Mouse (Mus musculus): ENCODE data around the gene Atf6b. TPM values are rescaled to one million over a fixed set of nuclear protein-coding genes. Genes with fewer than 3 reads are reported as not detected.

Atf6b gene
- polyA plus RNA-seq, 1 experiment from 2014 or later: 118 TPM

DNA sequence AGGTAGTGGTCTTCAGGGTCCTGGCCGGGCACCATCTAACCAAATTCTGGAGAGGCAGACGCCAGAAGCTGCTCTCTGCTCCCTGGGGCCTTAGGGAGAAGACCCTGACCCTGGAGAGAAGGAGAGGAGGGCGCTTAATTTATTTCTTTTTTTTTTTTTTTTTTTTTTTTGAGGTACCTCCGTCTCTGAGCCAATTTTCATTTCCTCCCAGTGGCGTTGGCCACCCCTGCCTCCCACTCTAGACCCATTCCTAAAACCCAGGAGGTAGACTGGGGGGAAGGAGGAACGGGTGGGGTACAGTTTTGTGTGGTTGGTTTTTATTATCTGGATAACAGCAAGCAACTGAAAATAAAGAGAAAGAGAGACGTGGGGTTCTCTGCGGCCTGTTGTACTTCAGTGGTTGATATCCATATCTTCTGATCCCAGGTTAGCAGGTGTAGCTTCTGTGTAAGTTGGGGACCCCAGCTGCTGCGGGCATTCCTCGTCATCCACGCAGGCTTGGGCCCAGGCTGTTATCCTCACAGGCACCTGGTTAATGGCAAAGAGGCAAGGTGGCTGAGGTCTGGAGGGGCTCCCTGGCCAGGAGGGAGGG lies 33.8 kb upstream of the Atf6b start:
- H3K4me1 ChIP-seq (replicated peaks): peaks cover 35% of the 10 kb centered on the region
- WGBS: 88% methylated on average over 11 of the region's 11 CpGs
- DNase-seq (ENCODE audit: low spot score): no peak
- no peak overlapping the region for H3K27ac ChIP-seq
- H3K4me3 ChIP-seq: no peak overlapping the region
- H3K27me3 ChIP-seq (ENCODE audit: insufficient read depth, poor library complexity, severe bottlenecking): no peaks in the 10 kb centered on the region
- H3K36me3 ChIP-seq: peaks cover 84% of the 10 kb centered on the region
- no peaks in the 10 kb centered on the region for H3K9me3 ChIP-seq

DNA sequence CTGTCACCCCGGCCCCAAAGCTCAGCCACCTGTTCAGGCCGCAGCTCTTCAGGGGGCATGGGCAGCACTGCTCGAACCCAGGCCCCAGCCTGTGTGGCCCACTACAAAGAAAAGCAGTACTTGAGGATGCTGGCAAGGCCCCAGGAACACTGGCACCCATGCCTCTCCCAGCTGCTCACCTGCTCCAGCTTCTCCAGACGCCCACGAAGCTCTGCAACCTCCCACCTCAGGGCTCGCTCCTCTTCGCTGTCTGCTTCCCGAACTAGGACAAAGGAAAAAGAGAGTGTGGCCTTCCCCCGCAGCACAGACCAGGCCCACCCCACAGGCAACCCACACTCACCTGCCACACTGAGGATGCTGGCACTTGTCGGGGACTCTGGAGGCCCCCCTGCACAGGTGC lies 33.1 kb upstream of the Atf6b start:
- Histone ChIP-seq H3K4me3 (no peak overlapping the region), H3K36me3 (peaks cover 77% of the 10 kb centered on the region), H3K9me3 (no peaks in the 10 kb centered on the region), H3K4me1 (replicated peaks) (peaks cover 28% of the 10 kb centered on the region), H3K27ac (no peak overlapping the region), H3K27me3 (ENCODE audit: insufficient read depth, poor library complexity, severe bottlenecking) (no peaks in the 10 kb centered on the region)
- DNase-seq (ENCODE audit: low spot score): no peak
- 89% methylated on average over 10 of the region's 10 CpGs for WGBS

- Histone ChIP-seq H3K9me3 (no peaks in the 10 kb centered on the region), H3K27me3 (ENCODE audit: insufficient read depth, poor library complexity, severe bottlenecking) (no peaks in the 10 kb centered on the region), H3K36me3 (peaks cover 66% of the 10 kb centered on the region), H3K4me1 (replicated peaks) (peaks cover 28% of the 10 kb centered on the region), H3K27ac (peak within 1 kb of the TSS; percentile 73), H3K4me3 (peak within 1 kb of the TSS; percentile 9; the same call in 1 of the 2 replicates)
- 44% methylated on average over 6 of the region's 6 CpGs for WGBS
- DNase-seq (ENCODE audit: low spot score): no peak
Observed at GRCm38 (mm10) chr17:34615871-34616270, 31.1 kb upstream of the Atf6b start, which contains the start of gene Egfl8. Gene Egfl8, minus strand, starts transcription at chr17:34615971.

- Histone ChIP-seq H3K4me3 (no peak overlapping the region), H3K36me3 (peaks cover 59% of the 10 kb centered on the region), H3K27ac (no peak overlapping the region), H3K9me3 (no peaks in the 10 kb centered on the region), H3K4me1 (replicated peaks) (peaks cover 28% of the 10 kb centered on the region), H3K27me3 (ENCODE audit: insufficient read depth, poor library complexity, severe bottlenecking) (no peaks in the 10 kb centered on the region)
- WGBS: 15% methylated on average over 6 of the region's 6 CpGs
- peak; percentile 66 for DNase-seq (ENCODE audit: low spot score)
Observed at GRCm38 (mm10) chr17:34618999-34619398, 27.9 kb upstream of the Atf6b start.

GRCm38 (mm10) chr17:34621006-34621405 lies 25.9 kb upstream of the Atf6b start:
- no peak for DNase-seq (ENCODE audit: low spot score)

GRCm38 (mm10) chr17:34623161-34623560 lies 23.8 kb upstream of the Atf6b start:
- H3K4me3 ChIP-seq: no peak overlapping the region
- H3K27ac ChIP-seq: no peak overlapping the region
- peaks cover 25% of the 10 kb centered on the region for H3K4me1 ChIP-seq (replicated peaks)
- no peaks in the 10 kb centered on the region for H3K9me3 ChIP-seq
- H3K27me3 ChIP-seq (ENCODE audit: insufficient read depth, poor library complexity, severe bottlenecking): no peaks in the 10 kb centered on the region
- H3K36me3 ChIP-seq: peaks cover 35% of the 10 kb centered on the region
- DNase-seq (ENCODE audit: low spot score): no peak
- WGBS: 88% methylated on average over 9 of the region's 9 CpGs

More at GRCm38 (mm10) chr17:34621006-34621405, 25.9 kb upstream of the Atf6b start:
- Histone ChIP-seq H3K9me3 (no peaks in the 10 kb centered on the region), H3K4me3 (no peak overlapping the region), H3K4me1 (replicated peaks) (peaks cover 14% of the 10 kb centered on the region), H3K27ac (no peak overlapping the region), H3K27me3 (ENCODE audit: insufficient read depth, poor library complexity, severe bottlenecking) (no peaks in the 10 kb centered on the region), H3K36me3 (peaks cover 50% of the 10 kb centered on the region)
- WGBS: 93% methylated on average over 8 of the region's 8 CpGs

- WGBS: 97% methylated on average over 3 of the region's 3 CpGs
- Histone ChIP-seq H3K4me3 (no peak overlapping the region), H3K27me3 (ENCODE audit: insufficient read depth, poor library complexity, severe bottlenecking) (peaks cover 17% of the 10 kb centered on the region), H3K9me3 (no peaks in the 10 kb centered on the region), H3K36me3 (peaks cover 35% of the 10 kb centered on the region), H3K27ac (no peak overlapping the region), H3K4me1 (replicated peaks) (peaks cover 43% of the 10 kb centered on the region)
- no peak for DNase-seq (ENCODE audit: low spot score)
Observed at GRCm38 (mm10) chr17:34624981-34625380, 22.0 kb upstream of the Atf6b start.

DNA sequence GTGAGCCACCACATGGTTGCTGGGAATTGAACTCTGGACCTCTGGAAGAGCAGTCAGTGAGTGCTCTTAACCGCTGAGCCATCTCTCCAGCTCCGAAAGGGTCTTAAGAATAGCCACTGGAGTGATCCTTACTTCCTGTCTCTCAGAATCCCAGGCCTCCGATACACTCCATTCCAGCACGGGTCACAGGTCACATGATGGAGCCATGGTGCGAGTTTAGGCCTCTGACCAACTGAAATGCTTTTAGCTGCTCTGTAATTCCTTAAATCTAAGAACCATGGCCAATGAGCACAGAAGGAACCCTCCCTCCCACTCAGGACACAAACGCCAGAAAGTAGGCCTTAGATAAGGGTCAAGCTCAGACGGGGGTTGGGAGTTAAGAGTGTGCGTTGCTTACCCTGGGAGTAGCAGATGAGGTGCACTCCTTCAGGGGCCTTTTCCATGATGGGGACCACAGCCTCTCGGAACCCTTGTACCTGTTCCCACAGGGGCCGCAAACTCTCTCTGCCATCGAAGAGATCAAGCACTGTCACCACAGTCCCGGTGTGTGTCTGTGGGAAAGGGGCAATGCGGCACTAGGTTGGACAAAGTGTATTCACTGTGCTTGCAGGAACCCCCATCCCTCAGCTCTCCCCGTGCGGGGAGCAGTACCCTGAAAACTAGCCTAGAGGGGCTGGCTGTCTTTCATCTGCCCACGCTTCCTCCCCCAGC lies 20.7 kb upstream of the Atf6b start:
- DNase-seq (ENCODE audit: low spot score): no peak
- H3K27ac ChIP-seq: peak overlapping the region; percentile 92
- peaks cover 55% of the 10 kb centered on the region for H3K4me1 ChIP-seq (replicated peaks)
- H3K4me3 ChIP-seq: peak overlapping the region; percentile 83
- H3K36me3 ChIP-seq: peaks cover 30% of the 10 kb centered on the region
- WGBS: 54% methylated on average over 16 of the region's 16 CpGs
- H3K9me3 ChIP-seq: no peaks in the 10 kb centered on the region
- peaks cover 30% of the 10 kb centered on the region for H3K27me3 ChIP-seq (ENCODE audit: insufficient read depth, poor library complexity, severe bottlenecking)

GRCm38 (mm10) chr17:34626773-34627092 lies 20.2 kb upstream of the Atf6b start:
- H3K4me1 ChIP-seq (replicated peaks): peaks cover 60% of the 10 kb centered on the region
- peaks cover 35% of the 10 kb centered on the region for H3K27me3 ChIP-seq (ENCODE audit: insufficient read depth, poor library complexity, severe bottlenecking)
- peaks cover 25% of the 10 kb centered on the region for H3K36me3 ChIP-seq
- DNase-seq (ENCODE audit: low spot score): peak; percentile 62
- peak overlapping the region; percentile 92 for H3K27ac ChIP-seq
- under 1% methylated on average over 18 of the region's 18 CpGs for WGBS
- no peaks in the 10 kb centered on the region for H3K9me3 ChIP-seq
- peak overlapping the region; percentile 83 for H3K4me3 ChIP-seq

GRCm38 (mm10) chr17:34627093-34627942 lies 19.6 kb upstream of the Atf6b start:
- H3K4me1 ChIP-seq (replicated peaks): peaks cover 66% of the 10 kb centered on the region
- WGBS: under 1% methylated on average over 45 of the region's 45 CpGs
- DNase-seq (ENCODE audit: low spot score): peak; percentile 93
- peak overlapping the region; percentile 83 for H3K4me3 ChIP-seq
- H3K9me3 ChIP-seq: no peaks in the 10 kb centered on the region
- H3K27me3 ChIP-seq (ENCODE audit: insufficient read depth, poor library complexity, severe bottlenecking): peaks cover 41% of the 10 kb centered on the region
- H3K36me3 ChIP-seq: peaks cover 19% of the 10 kb centered on the region
- peak overlapping the region; percentile 92 for H3K27ac ChIP-seq

DNA sequence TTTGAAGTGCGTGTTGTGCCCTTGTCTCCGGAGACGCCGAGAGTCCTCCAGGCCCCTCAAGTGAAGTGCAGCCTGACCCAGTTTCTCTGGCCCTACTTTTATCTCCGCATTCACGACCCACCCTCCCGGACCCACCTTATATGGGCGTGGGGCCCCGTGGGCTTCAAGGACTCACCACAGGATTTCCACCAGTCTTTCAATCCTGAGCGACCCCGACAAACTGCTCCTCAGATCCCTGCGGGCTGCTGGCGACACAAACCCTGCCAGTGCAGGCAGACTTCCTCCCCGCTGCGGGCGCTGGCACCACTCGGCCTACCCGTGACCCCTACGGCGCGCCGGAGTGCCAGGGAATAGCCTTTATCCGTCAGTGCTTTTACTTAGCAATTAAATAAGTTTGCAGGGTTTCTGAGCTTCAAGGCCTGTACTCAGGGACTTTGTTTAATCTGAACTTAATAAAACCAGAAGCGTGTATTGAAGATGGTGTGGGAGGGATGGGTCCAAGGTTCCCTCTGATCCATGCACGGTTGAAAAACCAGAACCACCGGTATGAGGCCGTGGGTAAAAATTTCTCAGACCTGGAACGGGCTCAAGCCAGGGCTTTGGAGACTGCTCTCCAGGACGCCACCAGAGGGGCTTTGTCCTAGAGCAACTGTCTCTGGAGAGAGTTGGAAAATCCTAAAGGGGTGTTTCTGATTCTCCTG lies 18.9 kb upstream of the Atf6b start, which contains the start of gene Ppt2:
TSS of gene Ppt2 (minus strand) at position 568 of the 701 bp plus-strand sequence.
- H3K27me3 ChIP-seq (ENCODE audit: insufficient read depth, poor library complexity, severe bottlenecking): peaks cover 48% of the 10 kb centered on the region
- H3K4me1 ChIP-seq (replicated peaks): peaks cover 68% of the 10 kb centered on the region
- peaks cover 11% of the 10 kb centered on the region for H3K36me3 ChIP-seq
- H3K9me3 ChIP-seq: no peaks in the 10 kb centered on the region
- H3K4me3 ChIP-seq: peak within 1 kb of the TSS; percentile 83
- no peak for DNase-seq (ENCODE audit: low spot score)
- WGBS: 6% methylated on average over 29 of the region's 29 CpGs
- peak within 1 kb of the TSS; percentile 92 for H3K27ac ChIP-seq

- DNase-seq (ENCODE audit: low spot score): no peak
- 19% methylated on average over 5 of the region's 5 CpGs for WGBS
- peak overlapping the region; percentile 92 for H3K27ac ChIP-seq
- H3K4me3 ChIP-seq: peak overlapping the region; percentile 83
- peaks cover 54% of the 10 kb centered on the region for H3K27me3 ChIP-seq (ENCODE audit: insufficient read depth, poor library complexity, severe bottlenecking)
- peaks cover 9% of the 10 kb centered on the region; the same call in 1 of the 2 replicates for H3K36me3 ChIP-seq
- no peaks in the 10 kb centered on the region for H3K9me3 ChIP-seq
- peaks cover 72% of the 10 kb centered on the region for H3K4me1 ChIP-seq (replicated peaks)
Observed at GRCm38 (mm10) chr17:34628644-34628967, 18.3 kb upstream of the Atf6b start.
